Comparison of ENCODE assay signal across 18 mouse cellular contexts in the genomic region with DNA sequence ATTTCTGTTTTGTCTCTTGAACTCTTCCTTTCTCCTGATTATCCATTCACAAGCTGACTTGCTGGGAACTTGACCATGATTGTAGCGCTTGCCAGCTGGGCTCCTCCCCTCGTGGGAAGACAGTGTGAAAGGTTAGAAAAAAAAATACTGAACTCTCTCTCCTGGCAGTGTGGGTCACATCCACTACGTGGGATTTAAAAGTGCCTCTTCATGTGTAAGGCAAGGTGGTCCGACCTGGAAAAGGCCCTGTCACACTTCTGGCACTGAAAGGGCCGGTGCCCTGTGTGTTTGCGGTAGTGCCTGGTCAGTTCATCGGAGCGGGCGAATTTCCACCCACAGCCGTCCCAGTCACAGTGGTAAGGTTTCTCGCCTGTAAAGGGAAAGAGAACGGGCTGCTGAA. TPM values are rescaled to one million over a fixed set of nuclear protein-coding genes. Genes with fewer than 3 reads are reported as not detected.
A peak's percentile ranks its signal among the peaks of the same experiment; 100 is the strongest.
DNase-seq lines count a peak whose midpoint lies in the region; ATAC-seq and TF ChIP-seq lines count a peak whose summit lies in the region.
"Had no signal": no experiment of that assay in that cellular context is flagged by ENCODE, and none has a peak within 500 bp of the region (broad histone marks: within the 10 kb centered on the region; RNA-seq: fewer than 3 reads in every experiment).

No protein-coding gene starts in this region.

- TF ChIP-seq POLR2A in ES-Bruce4 (IDR thresholded peaks at IDR 0.05; ENCODE audit: insufficient read depth, low read length) (no peak), myocyte (IDR thresholded peaks at IDR 0.05; ENCODE audit: insufficient read length, low read depth) (no peak)

- TF ChIP-seq CTCF in ES-Bruce4 (IDR thresholded peaks at IDR 0.05; ENCODE audit: low read depth, low read length): no peak

- peaks cover 21% of the 10 kb centered on the region for H3K4me1 ChIP-seq in kidney, embryonic 15.5 days
- no peaks in the 10 kb centered on the region for H3K4me1 ChIP-seq in ES-Bruce4 (ENCODE audit: control insufficient read depth, insufficient read depth, low read length)

- H3K79me2 ChIP-seq in myocyte (ENCODE audit: control insufficient read depth, insufficient read depth): peaks cover 32% of the 10 kb centered on the region

- H3K9ac ChIP-seq in kidney, embryonic 15.5 days: no peak overlapping the region
- peak overlapping the region; percentile 45 for H3K9ac ChIP-seq in ES-Bruce4 (ENCODE audit: low read depth, poor library complexity, severe bottlenecking)
- H3K9ac ChIP-seq: forebrain, embryonic 15.5 days; heart, embryonic 13.5 days; hindbrain, embryonic 14.5 days; liver, embryonic 12.5 days; neural tube, embryonic 13.5 days had no signal

- DNase-seq in kidney, adult 9 months: peak; percentile 4
- DNase-seq in ZHBTc4 (ENCODE audit: low read depth, low spot score): peak; percentile 33
- DNase-seq in layer of hippocampus, adult 8-10 months (ENCODE audit: low spot score in 2 of 2): no peak
- no peak for DNase-seq in cerebellum, adult 11 months
- DNase-seq: adrenal gland, adult 2 months; cerebellum, postnatal 14 days; kidney, adult 8-10 months; spleen, adult 18-20 months; thymus, adult 18-20 months had no signal

- H3K4me3 ChIP-seq in kidney, embryonic 15.5 days (replicated peaks): no peak overlapping the region
- H3K4me3 ChIP-seq in ES-Bruce4 (ENCODE audit: low read depth, low read length) (no peak overlapping the region), myocyte (peak overlapping the region; percentile 99)
- H3K4me3 ChIP-seq: forebrain, embryonic 15.5 days; heart, embryonic 13.5 days; liver, embryonic 12.5 days; neural tube, embryonic 13.5 days had no signal

- no peak overlapping the region for H3K27ac ChIP-seq in kidney, embryonic 15.5 days
- 0 out of 2 replicates have a peak overlapping the region, but pooled peaks have one; percentile 10 for H3K27ac ChIP-seq in ES-Bruce4 (ENCODE audit: insufficient read depth, low read length)
- H3K27ac ChIP-seq: forebrain, embryonic 15.5 days; heart, embryonic 13.5 days; hindbrain, embryonic 14.5 days; liver, embryonic 12.5 days; neural tube, embryonic 13.5 days had no signal

- no peak overlapping the region for H3ac ChIP-seq in myocyte (ENCODE audit: control insufficient read depth, insufficient read length)

- H3K36me3 ChIP-seq in kidney, embryonic 15.5 days: no peaks in the 10 kb centered on the region
- peaks cover 34% of the 10 kb centered on the region for H3K36me3 ChIP-seq in ES-Bruce4 (ENCODE audit: control insufficient read depth, insufficient read depth, low read length, poor library complexity, severe bottlenecking)
- H3K36me3 ChIP-seq in myocyte (ENCODE audit: control insufficient read depth, insufficient read depth): peaks cover 21% of the 10 kb centered on the region
- H3K36me3 ChIP-seq: forebrain, embryonic 15.5 days; heart, embryonic 13.5 days; liver, embryonic 12.5 days; neural tube, embryonic 13.5 days had no signal

- no peak overlapping the region for H3K4me2 ChIP-seq in kidney, embryonic 15.5 days
- H3K4me2 ChIP-seq in myocyte (ENCODE audit: low read depth): peak overlapping the region; percentile 28
- H3K4me2 ChIP-seq: forebrain, embryonic 15.5 days; heart, embryonic 13.5 days; hindbrain, embryonic 14.5 days; liver, embryonic 12.5 days; neural tube, embryonic 13.5 days had no signal

- H3K9me3 ChIP-seq in kidney, embryonic 15.5 days (replicated peaks): no peaks in the 10 kb centered on the region
- no peaks in the 10 kb centered on the region for H3K9me3 ChIP-seq in ES-Bruce4 (replicated peaks; ENCODE audit: control insufficient read depth, insufficient read depth, low read length, poor library complexity, severe bottlenecking)
- H3K9me3 ChIP-seq: forebrain, embryonic 15.5 days; heart, embryonic 13.5 days; liver, embryonic 12.5 days; neural tube, embryonic 13.5 days had no signal

- ATAC-seq in kidney, embryonic 15.5 days (replicated peaks; ENCODE audit: low FRiP score): no peak
- ATAC-seq: forebrain, embryonic 15.5 days; liver, embryonic 12.5 days; midbrain, embryonic 16.5 days had no signal

- 84% methylated on average over 12 of the region's 12 CpGs for WGBS in kidney, embryonic 15.5 days

- peaks cover 17% of the 10 kb centered on the region for H3K27me3 ChIP-seq in kidney, embryonic 15.5 days
- H3K27me3 ChIP-seq in ES-Bruce4 (ENCODE audit: control insufficient read depth, insufficient read depth, low read length, poor library complexity, severe bottlenecking) (no peaks in the 10 kb centered on the region), myocyte (ENCODE audit: control insufficient read depth, insufficient read depth, insufficient read length) (no peaks in the 10 kb centered on the region)

- TF ChIP-seq EP300 in ES-Bruce4 (IDR thresholded peaks at IDR 0.05; ENCODE audit: insufficient read depth, low read depth, low read length): no peak

TF ChIP-seq in myocyte, 11 proteins besides CTCF, POLR2A, EP300 and RAD21:
- TF ChIP-seq TCF3 (IDR thresholded peaks at IDR 0.05; ENCODE audit: insufficient read length, low read depth) (no peak), TCF12 (IDR thresholded peaks at IDR 0.05; ENCODE audit: insufficient read depth, poor library complexity, severe bottlenecking) (no peak), MYOD1 (IDR thresholded peaks at IDR 0.05; ENCODE audit: control insufficient read depth in 1 of 3, insufficient read length in 2 of 3, low read depth in 2 of 3) (no peak), MYOG (IDR thresholded peaks at IDR 0.05; ENCODE audit: control insufficient read depth in 1 of 3, insufficient read depth in 1 of 3, insufficient read length in 2 of 3, low read depth in 2 of 3) (no peak), REST (IDR thresholded peaks at IDR 0.05; ENCODE audit: insufficient read depth, insufficient read length) (no peak), E2F4 (IDR thresholded peaks at IDR 0.05; ENCODE audit: insufficient read depth) (no peak), POLR2AphosphoS2 (IDR thresholded peaks at IDR 0.05; ENCODE audit: insufficient read length, low read depth) (peak; percentile 37)

RNA-seq across cellular contexts. Expression of gene Klf4, which starts 4.3 kb away (rescaled TPM):
- polyA plus RNA-seq in kidney, embryonic 15.5 days (2015; fragmentation: Nextera tagmentation; extraction: Ambion mirVana): 5.4 TPM in 2 replicates
- 59.2 and 63.3 TPM in 2 replicates for polyA plus RNA-seq in ES-Bruce4 (2011; ENCODE audit: insufficient read depth, insufficient read length, low read depth, missing spikeins)
- 84.3 TPM for polyA plus RNA-seq in myocyte (2012; fragmentation: generic; extraction: Trizol)
- total RNA-seq in layer of hippocampus, adult 8-10 months (2022): 1 to 10 TPM; 5.8 to 8.6 (median 6.8) TPM

Comparison
In these comparisons a context has a peak if more than half of its experiments do, and no peak if none do; other contexts are left out.
1. DNase-seq: peak in kidney, adult 9 months (single experiment) and ZHBTc4 (single experiment); none in layer of hippocampus, adult 8-10 months (0 of 2) and cerebellum, adult 11 months (single experiment).